Mouse (Mus musculus): ENCODE measurements around the gene Palm2. TPM values are rescaled to one million over a fixed set of nuclear protein-coding genes. Genes with fewer than 3 reads are reported as not detected.

Gene Palm2
- polyA plus RNA-seq, 1 experiment: not detected

- Histone ChIP-seq H3K36me3 (ENCODE audit: control insufficient read depth, insufficient read depth, low read length) (no peaks in the 10 kb centered on the region), H3K4me1 (ENCODE audit: control insufficient read depth, insufficient read depth, insufficient read length) (peaks cover 13% of the 10 kb centered on the region), H3K4me3 (ENCODE audit: extremely low read depth, insufficient read depth, insufficient read length) (no peak overlapping the region; the same call in 1 of the 2 replicates), H3K27me3 (ENCODE audit: control insufficient read depth, insufficient read depth, low read length) (no peaks in the 10 kb centered on the region), H3K27ac (ENCODE audit: insufficient read depth, low read length) (peak overlapping the region; percentile 61; the same call in 1 of the 2 replicates)
- 15% methylated on average over 12 of the region's 12 CpGs for WGBS
- DNase-seq (ENCODE audit: low read depth in 1 of 2, low spot score in 2 of 2): peak; percentile 81 to 86
- TF ChIP-seq POLR2A (IDR thresholded peaks at IDR 0.05; ENCODE audit: low read depth, low read length): no peak
- TF ChIP-seq CTCF (IDR thresholded peaks at IDR 0.05; ENCODE audit: extremely low read depth, insufficient read depth, insufficient read length, insufficient replicate concordance): no peak
Measured at GRCm38 (mm10) chr4:57681511-57681910, 247.5 kb downstream of the Palm2 start.

- TF ChIP-seq POLR2A (IDR thresholded peaks at IDR 0.05; ENCODE audit: low read depth, low read length) (no peak), CTCF (IDR thresholded peaks at IDR 0.05; ENCODE audit: extremely low read depth, insufficient read depth, insufficient read length, insufficient replicate concordance) (no peak)
Measured at GRCm38 (mm10) chr4:57682341-57682740, 248.3 kb downstream of the Palm2 start.

GRCm38 (mm10) chr4:57682944-57683343, 248.9 kb downstream of the Palm2 start:
- WGBS: 89% methylated on average over 11 of the region's 11 CpGs

More at GRCm38 (mm10) chr4:57682341-57682740, 248.3 kb downstream of the Palm2 start:
- peaks cover 13% of the 10 kb centered on the region for H3K4me1 ChIP-seq (ENCODE audit: control insufficient read depth, insufficient read depth, insufficient read length)
- no peak overlapping the region for H3K4me3 ChIP-seq (ENCODE audit: extremely low read depth, insufficient read depth, insufficient read length)
- no peaks in the 10 kb centered on the region for H3K27me3 ChIP-seq (ENCODE audit: control insufficient read depth, insufficient read depth, low read length)
- no peak for DNase-seq (ENCODE audit: low read depth in 1 of 2, low spot score in 2 of 2)
- no peaks in the 10 kb centered on the region for H3K36me3 ChIP-seq (ENCODE audit: control insufficient read depth, insufficient read depth, low read length)
- WGBS: 91% methylated on average over 2 of the region's 2 CpGs
- no peak overlapping the region for H3K27ac ChIP-seq (ENCODE audit: insufficient read depth, low read length)

DNA sequence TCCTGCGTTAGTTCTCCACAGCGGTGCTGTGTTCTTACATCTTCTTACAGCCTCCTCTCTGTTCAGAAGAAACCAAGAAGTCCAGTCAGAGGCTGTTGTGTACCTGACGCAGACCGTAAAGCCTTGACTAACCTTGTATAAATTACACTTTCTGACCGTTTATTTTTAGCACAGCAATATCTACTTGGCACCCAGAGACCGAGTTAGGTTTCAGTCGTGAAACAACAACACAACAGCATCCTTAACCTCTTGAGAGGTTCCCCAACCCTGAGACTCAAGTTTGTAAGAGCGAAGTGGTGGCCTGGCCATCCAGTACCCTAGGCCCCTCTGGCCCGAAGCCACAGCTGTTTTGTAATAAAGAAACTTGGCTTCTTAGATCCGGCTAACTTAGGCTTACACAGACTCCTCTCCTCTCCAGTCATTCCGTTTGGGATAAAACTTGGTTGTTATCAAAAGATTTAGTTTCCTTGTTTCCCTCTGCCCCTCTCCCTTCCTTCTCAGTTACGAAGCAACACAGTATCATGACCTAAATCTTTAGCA, 250.7 kb downstream of the Palm2 start:
- no peak overlapping the region for H3K4me3 ChIP-seq (ENCODE audit: extremely low read depth, insufficient read depth, insufficient read length)

More at GRCm38 (mm10) chr4:57682944-57683343, 248.9 kb downstream of the Palm2 start:
- Histone ChIP-seq H3K27me3 (ENCODE audit: control insufficient read depth, insufficient read depth, low read length) (no peaks in the 10 kb centered on the region), H3K36me3 (ENCODE audit: control insufficient read depth, insufficient read depth, low read length) (no peaks in the 10 kb centered on the region), H3K27ac (ENCODE audit: insufficient read depth, low read length) (no peak overlapping the region), H3K4me3 (ENCODE audit: extremely low read depth, insufficient read depth, insufficient read length) (no peak overlapping the region), H3K4me1 (ENCODE audit: control insufficient read depth, insufficient read depth, insufficient read length) (peaks cover 13% of the 10 kb centered on the region)
- no peak for DNase-seq (ENCODE audit: low read depth in 1 of 2, low spot score in 2 of 2)
- TF ChIP-seq POLR2A (IDR thresholded peaks at IDR 0.05; ENCODE audit: low read depth, low read length) (no peak), CTCF (IDR thresholded peaks at IDR 0.05; ENCODE audit: extremely low read depth, insufficient read depth, insufficient read length, insufficient replicate concordance) (no peak)

DNA sequence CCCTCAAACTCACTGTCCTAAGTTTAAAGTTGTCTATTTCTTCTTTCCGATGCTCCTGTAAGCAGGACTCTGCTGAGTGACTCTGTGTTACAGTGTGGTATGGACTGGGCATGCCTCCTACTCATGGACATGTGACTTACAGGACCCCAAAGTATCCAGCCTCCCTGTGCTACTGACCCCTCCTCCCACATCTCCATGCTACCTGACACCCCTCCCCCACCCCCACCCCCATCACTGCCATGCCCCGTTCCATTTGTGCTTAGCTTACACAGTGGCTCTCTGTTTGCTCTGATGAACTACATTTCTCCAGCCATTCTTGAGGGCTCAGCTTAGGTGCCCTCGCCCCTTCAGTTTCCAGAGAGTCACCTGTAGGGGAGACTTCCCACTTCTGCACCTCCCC, 252.7 kb downstream of the Palm2 start:
- no peak for TF ChIP-seq POLR2A (IDR thresholded peaks at IDR 0.05; ENCODE audit: low read depth, low read length)
- no peak for TF ChIP-seq CTCF (IDR thresholded peaks at IDR 0.05; ENCODE audit: extremely low read depth, insufficient read depth, insufficient read length, insufficient replicate concordance)
- Histone ChIP-seq H3K36me3 (ENCODE audit: control insufficient read depth, insufficient read depth, low read length) (no peaks in the 10 kb centered on the region), H3K4me1 (ENCODE audit: control insufficient read depth, insufficient read depth, insufficient read length) (peaks cover 5% of the 10 kb centered on the region), H3K27me3 (ENCODE audit: control insufficient read depth, insufficient read depth, low read length) (no peaks in the 10 kb centered on the region), H3K27ac (ENCODE audit: insufficient read depth, low read length) (no peak overlapping the region), H3K4me3 (ENCODE audit: extremely low read depth, insufficient read depth, insufficient read length) (no peak overlapping the region)
- WGBS: 90% methylated on average over 3 of the region's 3 CpGs
- no peak for DNase-seq (ENCODE audit: low read depth in 1 of 2, low spot score in 2 of 2)

More for the DNA sequence above, 250.7 kb downstream of the Palm2 start:
- Histone ChIP-seq H3K27me3 (ENCODE audit: control insufficient read depth, insufficient read depth, low read length) (no peaks in the 10 kb centered on the region), H3K4me1 (ENCODE audit: control insufficient read depth, insufficient read depth, insufficient read length) (peaks cover 13% of the 10 kb centered on the region), H3K27ac (ENCODE audit: insufficient read depth, low read length) (no peak overlapping the region), H3K36me3 (ENCODE audit: control insufficient read depth, insufficient read depth, low read length) (no peaks in the 10 kb centered on the region)
- TF ChIP-seq CTCF (IDR thresholded peaks at IDR 0.05; ENCODE audit: extremely low read depth, insufficient read depth, insufficient read length, insufficient replicate concordance) (no peak), POLR2A (IDR thresholded peaks at IDR 0.05; ENCODE audit: low read depth, low read length) (no peak)
- DNase-seq (ENCODE audit: low read depth in 1 of 2, low spot score in 2 of 2): no peak
- 71% methylated on average over 12 of the region's 12 CpGs for WGBS

- Histone ChIP-seq H3K4me1 (ENCODE audit: control insufficient read depth, insufficient read depth, insufficient read length) (peaks cover 2% of the 10 kb centered on the region; the same call in 1 of the 2 replicates), H3K36me3 (ENCODE audit: control insufficient read depth, insufficient read depth, low read length) (no peaks in the 10 kb centered on the region), H3K27ac (ENCODE audit: insufficient read depth, low read length) (no peak overlapping the region), H3K27me3 (ENCODE audit: control insufficient read depth, insufficient read depth, low read length) (no peaks in the 10 kb centered on the region), H3K4me3 (ENCODE audit: extremely low read depth, insufficient read depth, insufficient read length) (no peak overlapping the region)
- 79% methylated on average over 3 of the region's 3 CpGs for WGBS
- DNase-seq (ENCODE audit: low read depth in 1 of 2, low spot score in 2 of 2): no peak
- TF ChIP-seq CTCF (IDR thresholded peaks at IDR 0.05; ENCODE audit: extremely low read depth, insufficient read depth, insufficient read length, insufficient replicate concordance): no peak
- TF ChIP-seq POLR2A (IDR thresholded peaks at IDR 0.05; ENCODE audit: low read depth, low read length): no peak
Measured at GRCm38 (mm10) chr4:57687583-57687982, 253.5 kb downstream of the Palm2 start.

DNA sequence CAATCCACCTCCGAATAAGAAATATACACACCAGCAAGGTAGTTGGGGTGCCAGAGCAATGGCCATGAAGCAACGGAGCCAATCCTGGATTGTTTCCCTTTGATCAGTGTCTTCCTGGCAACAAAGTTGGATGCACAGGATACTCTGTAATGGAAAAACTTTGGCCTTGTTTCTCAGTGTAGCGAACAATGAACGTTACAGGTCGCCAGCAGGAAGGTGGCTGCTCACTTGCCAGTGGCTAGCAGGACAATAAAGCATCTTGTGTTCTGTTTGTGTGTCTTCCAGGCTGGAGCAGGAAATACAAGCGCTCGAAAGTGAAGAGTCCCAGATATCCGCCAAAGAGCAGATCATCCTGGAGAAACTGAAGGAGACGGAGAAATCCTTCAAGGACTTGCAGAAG, 254.1 kb downstream of the Palm2 start:
- no peak for DNase-seq (ENCODE audit: low read depth in 1 of 2, low spot score in 2 of 2)
- no peaks in the 10 kb centered on the region for H3K27me3 ChIP-seq (ENCODE audit: control insufficient read depth, insufficient read depth, low read length)
- H3K4me3 ChIP-seq (ENCODE audit: extremely low read depth, insufficient read depth, insufficient read length): no peak overlapping the region
- no peak for TF ChIP-seq CTCF (IDR thresholded peaks at IDR 0.05; ENCODE audit: extremely low read depth, insufficient read depth, insufficient read length, insufficient replicate concordance)
- TF ChIP-seq POLR2A (IDR thresholded peaks at IDR 0.05; ENCODE audit: low read depth, low read length): no peak
- H3K36me3 ChIP-seq (ENCODE audit: control insufficient read depth, insufficient read depth, low read length): no peaks in the 10 kb centered on the region
- WGBS: 82% methylated on average over 9 of the region's 9 CpGs
- H3K4me1 ChIP-seq (ENCODE audit: control insufficient read depth, insufficient read depth, insufficient read length): peaks cover 2% of the 10 kb centered on the region; the same call in 1 of the 2 replicates
- no peak overlapping the region for H3K27ac ChIP-seq (ENCODE audit: insufficient read depth, low read length)

Data from spleen, adult 2 months (tissue).